Mouse (Mus musculus) right cerebral cortex, postnatal 4 days (tissue): ENCODE results near the gene Fry.

Experiments used
- DNase-seq: peaks from one replicate; pipeline ENCODE4 v3.0.0-alpha.2; 2022

Gene Fry

DNA sequence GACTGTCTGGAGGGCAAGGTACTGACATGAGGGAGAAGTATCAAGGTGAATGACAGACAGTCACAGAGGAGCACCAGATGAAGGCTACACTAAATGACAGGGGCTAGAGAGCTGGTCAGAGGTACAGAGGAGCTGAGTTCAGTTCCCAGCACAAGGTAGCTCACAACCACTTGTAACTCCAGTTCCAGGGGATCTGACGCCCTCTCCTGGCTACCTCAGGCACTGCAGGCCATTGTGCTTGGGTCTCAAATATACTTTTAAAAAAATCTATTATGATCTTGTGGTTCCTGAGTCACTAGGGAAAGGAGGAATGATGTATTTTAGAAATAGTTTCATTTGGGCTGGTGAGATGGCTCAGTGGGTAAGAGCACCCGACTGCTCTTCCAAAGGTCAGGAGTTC lies 229.4 kb downstream of the Fry start:
- no peak for DNase-seq

DNA sequence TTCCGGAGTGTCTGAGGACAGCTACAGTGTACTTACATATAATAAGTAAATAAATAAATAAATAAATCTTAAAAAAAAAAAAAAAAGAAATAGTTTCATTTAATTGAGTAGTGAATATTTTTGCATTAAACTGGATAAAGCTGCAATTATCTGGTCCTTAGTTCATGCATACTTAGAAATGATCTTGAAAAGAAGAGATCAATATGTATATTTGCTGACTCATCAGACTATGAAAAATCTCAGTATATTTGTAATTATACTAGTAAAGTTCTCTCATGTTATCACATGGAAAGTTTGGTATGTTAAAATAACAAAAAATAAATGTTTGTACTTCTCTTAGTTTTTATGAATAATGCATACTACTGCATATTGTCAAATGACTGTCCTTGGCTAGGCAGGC lies 229.9 kb downstream of the Fry start:
- DNase-seq: no peak

DNA sequence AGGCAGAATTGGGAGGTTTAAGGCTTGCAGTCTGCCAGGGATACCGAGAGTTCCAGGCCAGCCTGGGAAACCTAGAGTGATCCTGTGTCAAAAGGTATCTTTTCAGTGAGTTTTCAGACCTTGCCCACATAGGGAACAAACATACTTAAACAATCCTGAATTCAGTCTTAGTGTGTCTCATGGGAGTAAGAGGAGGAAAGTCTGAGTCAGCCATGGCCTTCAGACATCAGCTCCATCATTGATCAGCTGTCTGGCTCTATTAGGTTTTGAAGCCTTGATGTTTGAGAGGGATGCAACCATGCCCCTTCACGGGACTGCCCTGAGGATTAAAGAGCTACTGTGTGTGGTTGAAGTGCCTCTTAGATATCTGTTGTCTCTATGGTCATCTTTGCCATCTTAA lies 232.7 kb downstream of the Fry start:
- DNase-seq: no peak

DNA sequence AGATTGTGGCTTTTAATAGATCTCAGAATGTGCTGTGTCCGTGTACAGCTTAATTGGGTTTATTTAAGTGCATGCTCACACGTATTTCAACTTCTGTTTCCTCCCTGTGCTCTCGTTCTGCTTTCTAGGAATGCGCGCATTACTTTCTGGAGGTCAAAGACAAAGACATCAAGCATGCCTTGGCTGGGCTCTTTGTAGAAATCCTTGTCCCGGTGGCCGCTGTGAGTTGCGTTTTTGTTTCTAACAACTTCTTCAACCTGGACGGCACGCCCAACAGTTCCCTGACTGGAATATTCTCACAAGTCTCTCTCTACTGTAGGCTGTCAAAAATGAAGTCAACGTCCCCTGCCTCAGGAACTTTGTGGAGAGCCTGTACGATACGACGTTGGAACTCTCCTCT lies 240.2 kb downstream of the Fry start:
- no peak for DNase-seq

DNA sequence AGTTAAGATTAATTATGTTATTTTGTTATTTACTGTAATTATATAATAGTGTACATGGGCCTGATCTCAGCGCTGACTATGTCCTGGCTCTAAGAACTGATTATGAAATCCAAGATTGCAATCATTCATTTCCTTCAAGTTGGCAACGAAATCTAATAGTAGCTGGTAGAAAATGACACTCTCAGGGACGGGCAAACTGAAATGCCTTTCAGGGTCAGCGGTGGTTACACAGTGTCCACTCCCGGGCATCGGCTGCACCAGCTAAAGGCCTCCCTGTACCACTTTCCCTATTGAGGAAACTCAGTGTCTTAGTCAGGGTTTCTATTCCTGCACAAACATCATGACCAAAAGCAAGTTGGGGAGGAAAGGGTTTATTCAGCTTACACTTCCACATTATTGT lies 243.8 kb downstream of the Fry start:
- DNase-seq: no peak

DNA sequence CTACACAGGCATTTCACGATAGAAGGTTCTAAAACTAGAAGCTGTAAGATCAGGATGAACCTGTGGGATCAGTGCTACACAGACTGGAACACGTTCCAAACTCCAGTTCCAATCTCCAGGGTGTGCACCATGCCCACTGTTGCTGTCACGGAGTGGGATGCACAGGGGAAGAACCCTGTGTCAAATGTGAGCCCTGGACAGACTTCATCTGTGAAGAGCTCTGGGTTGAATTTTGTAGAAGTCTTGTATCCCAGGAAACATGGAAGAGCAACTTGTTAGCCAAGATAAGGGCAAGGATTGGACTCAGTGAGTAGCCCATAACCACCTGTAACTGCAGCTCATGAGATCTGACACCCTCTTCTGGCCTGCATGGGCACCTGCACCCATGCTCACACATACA lies 246.2 kb downstream of the Fry start:
- no peak for DNase-seq

DNA sequence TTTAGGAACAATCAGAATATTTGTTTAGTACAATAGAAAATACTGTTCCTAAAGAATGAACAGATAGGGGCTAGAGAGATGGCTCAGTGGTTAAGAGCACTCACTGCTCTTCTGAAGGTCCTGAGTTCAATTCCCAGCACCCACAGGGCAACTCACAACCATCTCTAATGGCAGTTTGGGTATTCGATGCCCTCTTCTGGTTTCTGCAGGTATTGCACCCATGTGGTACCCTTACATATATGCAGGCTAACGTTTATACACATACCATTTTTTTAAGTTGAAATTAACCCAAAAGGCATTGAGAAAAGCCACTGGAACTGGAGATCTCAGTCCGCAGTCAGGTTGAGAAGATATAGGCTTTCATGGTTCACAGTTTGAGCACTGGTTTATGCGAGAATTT lies 248.6 kb downstream of the Fry start:
- DNase-seq: no peak

DNA sequence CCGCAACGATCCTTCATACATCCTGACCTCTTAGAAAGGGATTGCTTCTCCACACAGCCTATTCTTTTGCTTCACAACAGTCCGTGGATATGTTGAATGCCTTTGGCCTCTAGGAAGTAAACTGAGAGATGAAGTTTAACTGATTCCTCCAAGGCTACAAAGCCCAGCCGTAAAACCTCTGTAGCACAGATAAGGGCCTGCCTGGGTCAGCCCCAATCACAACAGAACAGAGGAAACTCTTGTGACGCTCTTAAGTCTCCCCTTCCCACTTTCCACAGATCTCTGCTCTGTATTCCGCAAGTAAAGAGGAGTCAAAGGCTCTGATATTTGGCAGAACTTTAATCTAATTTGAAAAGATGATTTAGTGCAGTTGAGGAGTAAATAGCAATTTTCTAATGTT lies 251.8 kb downstream of the Fry start:
- no peak for DNase-seq

DNA sequence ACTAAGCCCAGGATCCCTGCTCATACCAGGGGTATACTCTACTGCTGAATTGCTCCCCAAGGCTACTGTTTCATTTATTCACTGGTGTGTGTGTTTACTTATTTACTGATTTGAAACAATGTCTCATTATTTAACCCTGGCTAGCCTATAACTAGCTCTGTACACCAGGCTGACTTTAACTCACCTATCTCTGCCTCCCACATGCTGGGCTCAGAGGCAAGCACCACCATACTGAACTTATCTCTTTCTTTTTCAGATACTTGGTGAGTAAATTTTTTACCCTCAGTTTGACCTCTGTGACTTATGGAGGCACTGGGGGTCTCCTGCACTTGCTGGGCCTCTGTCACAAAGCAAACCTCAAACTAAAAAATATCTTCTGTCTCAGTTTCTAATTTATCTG lies 252.4 kb downstream of the Fry start:
- DNase-seq: no peak

DNA sequence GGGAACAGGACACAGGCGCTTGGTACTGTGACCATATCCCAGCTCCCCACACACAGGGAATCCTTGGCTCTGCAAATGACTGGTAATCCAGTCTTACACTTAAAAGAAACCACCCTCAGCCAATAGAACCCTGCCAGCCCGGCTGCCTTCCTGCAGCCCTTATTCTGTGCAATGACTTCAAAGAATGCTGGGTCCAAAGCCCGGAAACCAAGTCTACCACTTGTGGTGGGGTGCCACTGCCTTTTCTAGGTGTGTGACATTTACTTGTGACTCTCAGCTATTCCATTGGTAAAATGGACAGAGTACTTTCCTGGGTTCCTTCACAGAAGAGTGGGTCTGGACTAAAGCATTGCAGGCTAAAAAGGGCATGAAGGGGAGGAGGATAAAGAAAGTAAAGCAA lies 254.5 kb downstream of the Fry start:
- no peak for DNase-seq

DNA sequence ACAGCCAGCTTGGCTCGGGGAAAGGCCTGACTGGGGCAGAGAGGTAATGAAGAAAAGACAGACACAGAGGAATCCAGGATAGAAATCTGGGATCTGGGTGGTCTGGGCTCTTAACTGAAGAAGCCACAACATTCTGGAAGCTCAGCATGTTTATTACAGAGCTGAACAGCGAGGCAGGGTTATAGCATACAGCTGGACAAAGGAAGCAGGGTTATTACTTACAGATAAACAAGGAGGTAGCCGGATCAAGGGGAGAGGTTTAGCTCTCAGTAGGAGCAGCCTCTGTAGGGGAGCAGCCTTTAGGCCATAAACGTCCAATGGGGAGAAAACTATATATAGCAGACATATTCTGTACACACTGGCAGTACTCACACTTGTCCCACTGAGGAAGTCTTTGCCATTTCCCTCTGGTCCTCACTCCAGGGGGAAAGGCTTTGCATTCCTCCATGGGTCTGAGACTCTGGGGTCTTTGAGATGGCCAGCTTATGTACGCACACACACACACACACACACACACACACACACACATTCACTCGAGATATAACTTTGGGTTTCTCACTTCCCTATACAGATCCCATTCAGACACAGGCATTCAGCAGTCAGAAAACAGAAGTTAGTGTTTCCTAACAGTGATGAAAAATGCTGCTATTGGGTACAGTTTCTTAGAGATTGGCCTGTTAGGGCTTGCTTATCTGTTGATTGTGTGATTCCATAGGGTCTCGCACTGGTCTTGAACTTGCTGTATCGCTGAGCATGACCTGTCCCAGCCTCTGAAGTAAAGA lies 256.5 kb downstream of the Fry start:
- no peak for DNase-seq

DNA sequence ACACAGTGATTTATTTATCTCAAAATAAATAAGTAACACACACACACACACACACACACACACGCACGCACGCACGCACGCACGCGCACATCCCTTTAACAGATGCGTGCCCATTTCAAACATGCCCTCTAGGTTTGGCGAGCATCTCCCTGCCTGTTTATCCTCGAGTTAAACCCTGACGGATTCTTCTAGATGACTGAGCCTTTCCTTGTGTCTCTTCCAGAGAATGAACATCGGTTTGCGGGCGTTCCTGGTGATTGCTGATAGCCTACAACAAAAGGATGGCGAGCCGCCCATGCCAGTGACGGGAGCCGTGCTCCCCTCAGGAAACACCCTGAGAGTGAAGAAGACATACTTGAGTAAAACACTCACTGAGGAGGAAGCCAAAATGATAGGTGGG lies 260.1 kb downstream of the Fry start:
- DNase-seq: no peak

DNA sequence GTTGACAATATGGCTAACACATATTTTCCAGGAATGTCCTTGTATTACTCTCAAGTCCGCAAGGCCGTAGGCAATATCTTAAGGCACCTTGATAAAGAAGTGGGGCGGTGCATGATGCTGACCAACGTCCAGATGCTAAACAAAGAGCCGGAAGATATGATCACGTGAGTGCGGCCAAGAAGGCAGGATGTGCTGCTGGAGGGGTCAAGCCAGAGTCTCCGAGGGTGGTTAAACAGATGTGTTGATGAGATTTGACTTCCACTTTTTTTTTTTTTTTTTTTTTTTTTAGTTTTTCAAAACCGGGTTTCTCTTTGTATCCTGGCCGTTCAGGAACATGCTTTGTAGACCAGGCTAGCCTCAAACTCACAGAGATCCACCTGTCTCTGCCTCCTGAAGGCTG lies 262.3 kb downstream of the Fry start:
- DNase-seq: no peak

DNA sequence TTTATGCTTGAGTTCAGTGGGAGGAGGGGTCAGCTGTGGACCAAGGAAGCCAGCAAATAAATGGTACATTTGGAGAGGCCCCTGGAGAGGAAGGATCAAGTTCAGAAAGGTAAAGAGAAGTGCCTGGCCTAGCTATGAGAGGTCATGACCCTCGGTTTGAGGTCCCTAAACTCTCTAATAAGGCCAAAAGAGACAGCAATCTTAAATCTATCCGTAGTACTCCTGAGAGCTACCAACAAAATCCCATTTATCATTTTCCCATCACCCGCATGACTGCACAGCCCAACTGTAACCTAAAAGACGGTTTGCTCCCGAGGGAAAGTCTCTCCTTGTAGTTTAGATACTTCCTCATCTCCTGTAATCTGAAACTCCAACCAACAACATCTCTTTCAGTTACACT lies 264.0 kb downstream of the Fry start:
- no peak for DNase-seq

DNA sequence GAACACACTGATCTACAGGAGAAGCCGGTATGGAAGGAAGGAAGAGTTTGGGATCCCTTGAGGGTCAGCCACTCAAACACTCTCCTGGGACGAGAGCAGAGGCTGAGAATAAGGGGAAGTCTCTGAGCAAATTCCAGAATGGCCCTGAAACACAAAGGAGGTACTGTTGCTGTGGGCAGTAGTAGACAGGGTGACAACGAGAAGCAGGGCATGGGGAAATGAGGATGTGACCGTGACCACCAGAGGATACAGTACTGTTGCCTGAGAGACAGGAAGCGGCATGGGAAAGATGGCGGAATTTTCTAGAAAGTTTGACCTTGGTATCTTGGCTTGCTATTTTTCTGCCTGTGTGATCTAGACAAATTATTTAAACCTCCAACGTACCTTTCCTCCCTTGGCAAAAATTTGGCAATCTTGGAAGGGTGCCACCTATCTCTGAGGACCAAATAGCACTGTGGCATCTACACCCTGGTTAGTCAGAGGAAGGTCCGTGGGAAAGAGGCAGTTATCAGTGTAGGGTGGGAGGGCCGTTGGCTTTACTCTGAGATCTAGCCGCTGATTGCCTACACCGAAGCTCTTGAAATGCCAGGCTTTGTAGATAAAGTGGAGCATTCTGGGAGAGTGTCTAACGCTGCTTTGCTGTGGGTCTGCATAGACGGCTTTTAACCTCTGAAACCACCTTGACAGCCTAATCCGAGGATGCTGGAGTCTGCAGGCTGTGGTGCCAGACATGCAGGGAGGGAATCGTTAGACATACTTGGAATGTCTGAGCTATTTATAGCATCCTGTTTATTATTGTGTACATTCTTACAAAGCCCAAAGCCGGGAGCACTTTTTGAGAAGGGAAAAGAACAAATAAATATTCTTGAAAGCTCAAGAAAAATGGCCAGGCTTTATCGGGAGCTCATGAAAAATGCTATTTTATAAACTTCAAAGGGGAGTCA lies 266.1 kb downstream of the Fry start:
- DNase-seq: no peak

DNA sequence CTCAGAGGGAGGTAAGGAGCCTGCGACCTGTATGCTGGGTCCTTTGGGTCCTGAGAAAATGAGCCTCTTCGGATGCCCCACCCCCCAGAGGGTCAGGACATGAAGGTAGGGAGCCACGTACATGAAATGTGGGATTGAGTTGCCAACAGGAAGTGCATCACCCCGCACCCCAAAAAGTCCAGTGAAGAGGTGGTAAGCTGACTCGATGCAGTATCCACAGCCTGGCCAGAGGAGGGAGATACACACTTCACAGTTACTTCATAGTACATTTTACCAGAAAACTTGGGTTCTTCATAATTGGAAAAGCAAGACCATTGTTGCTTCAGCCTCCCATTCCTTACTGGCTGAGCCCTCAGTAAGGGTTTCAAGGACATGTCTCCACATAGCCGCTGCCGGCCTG lies 266.8 kb downstream of the Fry start:
- DNase-seq: no peak

DNA sequence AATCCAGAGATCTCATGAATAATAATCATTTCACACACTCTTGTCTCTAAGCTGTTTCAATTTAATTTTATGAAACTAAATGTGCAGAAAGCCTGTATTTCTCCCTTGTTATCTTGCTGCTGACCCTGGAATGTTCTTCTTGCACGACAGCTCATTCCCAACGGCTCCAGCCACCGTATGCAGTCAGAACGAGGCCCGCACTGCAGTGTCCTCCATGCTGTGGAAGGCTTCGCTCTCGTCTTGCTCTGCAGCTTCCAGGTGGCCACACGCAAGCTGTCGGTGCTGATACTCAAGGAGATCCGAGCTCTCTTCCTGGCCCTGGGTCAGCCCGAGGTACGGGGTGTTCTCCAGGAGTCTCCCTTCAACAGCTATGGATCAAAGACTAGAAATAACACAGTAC lies 270.2 kb downstream of the Fry start:
- no peak for DNase-seq

DNA sequence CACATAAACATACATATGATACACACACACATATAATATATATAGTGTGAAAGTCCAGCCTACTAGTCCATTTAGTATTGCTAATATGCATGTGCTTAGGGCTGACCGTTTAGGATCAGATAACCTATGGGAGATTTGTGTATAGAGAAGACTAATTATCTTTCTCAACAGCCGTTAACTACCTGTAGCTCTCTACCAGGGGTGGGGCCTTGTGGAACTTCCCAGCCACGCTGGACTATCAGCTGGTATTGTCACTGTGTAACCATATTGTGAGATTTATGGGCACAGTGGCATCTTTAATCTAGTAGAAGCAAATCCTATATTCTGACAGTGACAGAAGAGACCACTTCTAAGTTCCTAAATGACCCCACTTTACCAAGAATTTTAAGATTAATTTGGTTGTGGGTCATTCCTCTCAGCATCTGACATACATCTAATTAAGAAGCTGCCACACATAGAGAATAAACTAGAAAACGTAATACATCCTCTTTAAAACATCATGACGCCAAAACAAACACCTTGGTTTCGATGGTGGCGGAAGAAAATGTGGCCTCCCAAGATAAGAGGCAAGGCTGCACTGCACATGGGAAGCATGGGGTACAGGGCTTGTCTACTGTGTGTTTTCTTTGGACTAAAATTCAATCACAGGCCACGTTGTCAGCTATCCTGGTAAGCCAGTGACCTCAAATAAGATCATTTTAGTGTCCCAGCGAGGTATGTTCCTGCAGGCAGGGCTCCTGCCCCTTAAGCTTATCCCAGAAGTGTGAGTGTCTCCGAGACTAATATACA lies 271.3 kb downstream of the Fry start:
- no peak for DNase-seq

DNA sequence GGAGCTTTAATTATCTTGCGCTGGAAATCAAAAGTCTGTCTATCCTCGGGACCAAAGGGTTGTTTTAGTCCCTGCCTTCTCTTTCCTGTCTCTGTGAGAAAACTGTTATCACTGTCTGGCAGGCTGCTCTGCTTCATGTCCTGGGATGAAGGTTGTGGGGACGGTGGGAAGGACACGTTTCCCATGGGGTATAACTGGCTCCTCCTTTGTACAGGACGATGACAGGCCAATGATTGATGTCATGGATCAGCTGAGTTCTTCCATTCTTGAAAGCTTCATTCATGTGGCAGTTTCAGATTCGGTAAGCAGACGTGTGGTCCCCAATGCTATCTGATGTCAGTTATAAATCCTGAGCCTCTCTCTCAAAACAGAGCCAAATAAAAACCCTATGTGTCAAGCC lies 272.0 kb downstream of the Fry start:
- DNase-seq: no peak

DNA sequence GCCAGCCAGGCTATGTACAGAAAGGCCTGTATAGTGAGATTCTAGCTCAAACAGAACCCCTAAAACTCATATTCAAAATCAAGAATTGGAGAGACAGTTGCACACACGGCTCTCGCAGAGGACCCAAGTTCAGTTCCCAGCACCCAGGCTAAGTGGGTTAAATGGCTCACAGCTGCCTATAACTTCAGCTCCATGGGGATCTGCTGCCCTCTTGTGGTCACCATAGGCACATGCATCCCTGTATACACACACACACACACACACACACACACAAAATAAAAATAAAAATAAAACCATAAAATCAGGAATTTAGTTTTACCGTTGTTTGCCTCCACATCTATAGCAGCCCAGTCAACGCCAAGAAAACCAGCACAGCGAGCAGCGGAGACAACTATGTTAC lies 276.2 kb downstream of the Fry start:
- DNase-seq: no peak

DNA sequence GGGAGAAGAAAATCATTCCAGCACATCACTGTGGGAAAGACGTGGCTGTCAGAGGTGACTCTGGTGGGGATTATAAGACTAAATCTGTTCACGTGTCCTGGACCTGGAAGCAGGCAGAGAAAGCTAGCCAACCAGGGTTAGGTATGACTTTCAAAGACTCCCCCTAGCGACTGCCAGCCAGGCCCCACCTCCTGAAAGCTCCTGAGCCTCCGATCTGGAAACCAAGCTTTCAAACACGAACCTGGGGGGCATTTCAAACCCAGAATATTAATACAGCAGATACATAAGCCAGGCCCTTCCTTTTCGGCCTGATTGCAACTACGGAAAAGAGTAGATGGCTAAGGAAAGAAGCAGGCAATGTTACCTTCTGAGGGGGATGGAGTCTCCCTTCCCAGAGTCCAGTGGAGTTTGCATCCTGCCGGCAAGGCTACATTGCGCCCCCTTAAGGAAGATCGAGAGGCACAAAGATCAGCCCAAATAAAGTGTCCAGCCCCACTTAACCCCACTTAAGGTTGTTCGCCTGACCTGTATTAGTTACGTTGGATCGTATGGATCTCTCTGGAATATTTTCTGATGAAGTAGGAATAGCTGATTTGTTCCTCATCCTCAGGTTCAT lies 284.5 kb downstream of the Fry start:
- DNase-seq: no peak

DNA sequence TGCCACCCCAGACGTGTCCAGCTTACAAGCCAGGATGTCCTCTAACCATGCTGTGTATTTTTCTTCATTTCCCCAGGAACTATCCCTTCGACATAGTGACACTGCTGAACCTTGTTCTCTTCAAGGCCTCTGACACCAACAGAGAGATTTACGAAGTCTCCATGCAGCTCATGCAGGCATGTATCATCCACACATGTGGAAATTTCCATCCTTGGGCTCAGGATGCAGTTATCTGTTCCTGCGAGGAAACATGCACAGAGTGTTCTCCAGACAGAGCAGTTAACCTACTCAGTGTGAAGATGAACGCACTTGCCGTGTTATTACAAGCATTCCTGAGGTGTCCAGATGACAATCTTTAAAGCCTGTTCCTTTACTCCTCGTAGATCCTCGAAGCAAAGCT lies 286.4 kb downstream of the Fry start:
- DNase-seq: no peak

DNA sequence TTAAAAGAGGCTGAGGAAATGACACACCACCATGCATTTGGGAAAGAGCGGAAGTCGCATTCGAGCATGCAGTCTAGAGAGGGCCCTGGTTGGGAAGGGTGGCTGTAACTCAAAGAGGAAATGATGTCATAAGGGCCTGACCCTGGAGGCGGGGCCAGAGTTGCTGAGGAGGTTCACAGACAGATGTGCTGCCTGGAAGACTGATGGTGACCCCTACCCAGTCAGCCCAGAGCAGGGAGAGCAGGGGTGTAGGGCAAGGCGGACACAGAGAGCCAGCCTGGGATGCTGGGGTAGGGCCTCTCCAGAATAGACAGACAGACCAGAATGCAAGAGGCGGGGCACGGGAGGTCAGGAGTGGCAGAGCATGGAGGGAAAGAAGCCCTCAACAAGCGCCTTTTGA lies 290.5 kb downstream of the Fry start:
- no peak for DNase-seq
